Mouse (Mus musculus): Measurements from ENCODE around the gene Cryba2. TPM values are rescaled to one million over a fixed set of nuclear protein-coding genes. Genes with fewer than 3 reads are reported as not detected.
A peak's percentile ranks its signal among the peaks of the same experiment; 100 is the strongest.

Gene Cryba2
- polyA plus RNA-seq (2014; fragmentation: Nextera tagmentation; extraction: Ambion mirVana): not detected in 2 replicates

GRCm38 (mm10) chr1:74893134-74893855 is at the start of gene Cryba2:
Gene Cryba2 (minus strand): TSS chr1:74893143.
- no peaks in the 10 kb centered on the region for H3K4me1 ChIP-seq (ENCODE audit: control insufficient read depth, insufficient read depth, low read length)
- no peak within 1 kb of the TSS for H3K27ac ChIP-seq (replicated peaks; ENCODE audit: low read depth, low read length)
- no peaks in the 10 kb centered on the region for H3K9me3 ChIP-seq (ENCODE audit: control insufficient read depth, low read length)
- ATAC-seq (ENCODE audit: low read depth) (no peak), DNase-seq (ENCODE audit: low spot score) (peak; percentile 55)
- H3K9ac ChIP-seq (ENCODE audit: low read depth, low read length): no peak within 1 kb of the TSS
- H3K4me2 ChIP-seq (ENCODE audit: low read depth, low read length): peak within 1 kb of the TSS; percentile 23; the same call in 1 of the 2 replicates
- 4% methylated on average over 25 of the region's 25 CpGs for WGBS
- H3K27me3 ChIP-seq (replicated peaks; ENCODE audit: control insufficient read depth, insufficient read depth, low read length): peaks cover 95% of the 10 kb centered on the region
- H3K4me3 ChIP-seq (ENCODE audit: low read depth, low read length): no peak within 1 kb of the TSS
- H3K36me3 ChIP-seq (ENCODE audit: control insufficient read depth, insufficient read depth, low read length): no peaks in the 10 kb centered on the region

DNA sequence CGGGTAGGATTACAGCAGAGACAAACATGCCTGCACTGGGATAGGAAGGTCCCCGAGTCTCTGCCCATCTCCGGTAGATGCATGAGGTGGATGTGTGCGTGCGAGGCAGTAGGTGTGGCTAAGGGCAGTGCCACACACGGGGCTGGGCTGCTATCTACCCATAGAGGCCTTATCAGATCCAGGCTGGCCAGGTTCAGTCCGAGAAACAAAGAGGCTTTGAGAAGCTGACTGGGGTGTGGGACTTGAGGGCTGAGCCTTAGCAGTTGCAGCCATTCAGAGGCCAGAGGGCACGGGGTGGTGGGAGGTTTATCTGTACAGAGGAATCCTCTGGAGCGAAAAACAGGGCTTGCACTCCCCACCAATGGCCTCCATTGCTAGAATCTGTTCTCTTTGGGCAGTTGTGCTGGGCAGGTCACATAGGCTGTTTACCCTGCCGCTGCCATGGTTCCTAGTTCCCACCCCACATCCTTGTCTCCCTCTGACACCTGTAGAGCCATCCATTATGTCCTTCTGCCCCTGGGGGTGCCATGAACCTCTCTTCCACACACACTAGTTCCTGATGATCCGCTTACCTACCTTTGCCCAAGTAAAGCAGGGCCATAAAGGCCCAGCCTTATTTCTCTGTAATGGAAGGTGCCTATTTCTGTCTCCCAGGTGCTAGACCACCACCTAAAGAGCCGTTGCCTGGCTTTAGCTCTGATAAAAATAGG is 48.9 kb upstream of the Cryba2 start:
- DNase-seq (ENCODE audit: low spot score) (no peak), ATAC-seq (ENCODE audit: low read depth) (no peak)
- no peak overlapping the region for H3K27ac ChIP-seq (replicated peaks; ENCODE audit: low read depth, low read length)
- H3K9me3 ChIP-seq (ENCODE audit: control insufficient read depth, low read length): no peaks in the 10 kb centered on the region
- 43% methylated on average over 12 of the region's 12 CpGs for WGBS
- H3K4me1 ChIP-seq (ENCODE audit: control insufficient read depth, insufficient read depth, low read length): no peaks in the 10 kb centered on the region
- no peak overlapping the region for H3K4me3 ChIP-seq (ENCODE audit: low read depth, low read length)
- no peaks in the 10 kb centered on the region for H3K36me3 ChIP-seq (ENCODE audit: control insufficient read depth, insufficient read depth, low read length)
- H3K27me3 ChIP-seq (replicated peaks; ENCODE audit: control insufficient read depth, insufficient read depth, low read length): peaks cover 40% of the 10 kb centered on the region
- H3K9ac ChIP-seq (ENCODE audit: low read depth, low read length): no peak overlapping the region
- H3K4me2 ChIP-seq (ENCODE audit: low read depth, low read length): no peak overlapping the region

GRCm38 (mm10) chr1:74939762-74940161 is 46.8 kb upstream of the Cryba2 start:
- Histone ChIP-seq H3K9ac (ENCODE audit: low read depth, low read length) (no peak overlapping the region), H3K9me3 (ENCODE audit: control insufficient read depth, low read length) (no peaks in the 10 kb centered on the region), H3K27me3 (replicated peaks; ENCODE audit: control insufficient read depth, insufficient read depth, low read length) (peaks cover 36% of the 10 kb centered on the region), H3K4me3 (ENCODE audit: low read depth, low read length) (no peak overlapping the region), H3K36me3 (ENCODE audit: control insufficient read depth, insufficient read depth, low read length) (no peaks in the 10 kb centered on the region), H3K4me2 (ENCODE audit: low read depth, low read length) (no peak overlapping the region), H3K4me1 (ENCODE audit: control insufficient read depth, insufficient read depth, low read length) (no peaks in the 10 kb centered on the region), H3K27ac (replicated peaks; ENCODE audit: low read depth, low read length) (no peak overlapping the region)
- DNase-seq (ENCODE audit: low spot score) (no peak), ATAC-seq (ENCODE audit: low read depth) (no peak)
- WGBS: 8% methylated on average over 3 of the region's 3 CpGs

GRCm38 (mm10) chr1:74936221-74936830 is 43.4 kb upstream of the Cryba2 start:
- H3K9me3 ChIP-seq (ENCODE audit: control insufficient read depth, low read length): no peaks in the 10 kb centered on the region
- no peaks in the 10 kb centered on the region for H3K4me1 ChIP-seq (ENCODE audit: control insufficient read depth, insufficient read depth, low read length)
- DNase-seq (ENCODE audit: low spot score): no peak
- ATAC-seq (ENCODE audit: low read depth): no peak
- H3K4me3 ChIP-seq (ENCODE audit: low read depth, low read length): no peak overlapping the region
- H3K27me3 ChIP-seq (replicated peaks; ENCODE audit: control insufficient read depth, insufficient read depth, low read length): peaks cover 39% of the 10 kb centered on the region
- no peak overlapping the region for H3K9ac ChIP-seq (ENCODE audit: low read depth, low read length)
- no peak overlapping the region for H3K27ac ChIP-seq (replicated peaks; ENCODE audit: low read depth, low read length)
- no peaks in the 10 kb centered on the region for H3K36me3 ChIP-seq (ENCODE audit: control insufficient read depth, insufficient read depth, low read length)
- no peak overlapping the region for H3K4me2 ChIP-seq (ENCODE audit: low read depth, low read length)
- 43% methylated on average over 12 of the region's 12 CpGs for WGBS

DNA sequence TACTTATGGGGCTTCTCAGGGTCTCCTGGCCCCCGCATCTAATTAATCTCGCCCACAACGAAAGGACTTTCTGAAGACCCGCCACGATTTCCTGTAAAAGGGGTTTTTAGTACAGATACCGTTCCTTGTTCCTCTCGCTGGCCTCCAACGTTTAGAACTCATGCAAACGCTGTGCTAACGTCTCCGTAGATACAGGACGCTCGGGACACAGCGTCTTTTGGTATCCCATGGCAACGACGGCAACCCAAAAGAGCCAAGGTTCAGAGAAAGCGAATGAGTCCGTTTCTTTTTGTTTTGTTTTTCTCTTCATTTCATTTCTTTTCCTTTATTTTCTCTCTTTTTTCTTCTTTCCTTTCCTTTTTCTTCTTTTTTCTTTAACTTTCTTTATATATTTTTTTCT is 42.5 kb upstream of the Cryba2 start, which contains the start of gene Cfap65:
Gene Cfap65, minus strand, starts transcription at position 198 of the 400 bp plus-strand sequence.
- ATAC-seq (ENCODE audit: low read depth) (no peak), DNase-seq (ENCODE audit: low spot score) (peak; percentile 54)
- Histone ChIP-seq H3K4me1 (ENCODE audit: control insufficient read depth, insufficient read depth, low read length) (no peaks in the 10 kb centered on the region), H3K36me3 (ENCODE audit: control insufficient read depth, insufficient read depth, low read length) (no peaks in the 10 kb centered on the region), H3K4me2 (ENCODE audit: low read depth, low read length) (peak within 1 kb of the TSS; percentile 45), H3K27ac (replicated peaks; ENCODE audit: low read depth, low read length) (no peak within 1 kb of the TSS), H3K4me3 (ENCODE audit: low read depth, low read length) (peak within 1 kb of the TSS; percentile 18; the same call in 1 of the 2 replicates), H3K9me3 (ENCODE audit: control insufficient read depth, low read length) (no peaks in the 10 kb centered on the region), H3K27me3 (replicated peaks; ENCODE audit: control insufficient read depth, insufficient read depth, low read length) (peaks cover 33% of the 10 kb centered on the region), H3K9ac (ENCODE audit: low read depth, low read length) (no peak within 1 kb of the TSS)
- under 1% methylated on average over 18 of the region's 18 CpGs for WGBS

GRCm38 (mm10) chr1:74927621-74928296 is 34.8 kb upstream of the Cryba2 start:
- H3K4me1 ChIP-seq (ENCODE audit: control insufficient read depth, insufficient read depth, low read length): no peaks in the 10 kb centered on the region
- whole genome bisulfite sequencing: 83% methylated on average over 9 of the region's 9 CpGs
- no peak overlapping the region for H3K4me2 ChIP-seq (ENCODE audit: low read depth, low read length)
- H3K4me3 ChIP-seq (ENCODE audit: low read depth, low read length): no peak overlapping the region
- no peak for ATAC-seq (ENCODE audit: low read depth)
- no peak overlapping the region for H3K27ac ChIP-seq (replicated peaks; ENCODE audit: low read depth, low read length)
- no peaks in the 10 kb centered on the region for H3K9me3 ChIP-seq (ENCODE audit: control insufficient read depth, low read length)
- no peaks in the 10 kb centered on the region for H3K36me3 ChIP-seq (ENCODE audit: control insufficient read depth, insufficient read depth, low read length)
- no peak for DNase-seq (ENCODE audit: low spot score)
- H3K27me3 ChIP-seq (replicated peaks; ENCODE audit: control insufficient read depth, insufficient read depth, low read length): peaks cover 19% of the 10 kb centered on the region
- no peak overlapping the region for H3K9ac ChIP-seq (ENCODE audit: low read depth, low read length)

- Histone ChIP-seq H3K9ac (ENCODE audit: low read depth, low read length) (no peak overlapping the region), H3K4me2 (ENCODE audit: low read depth, low read length) (no peak overlapping the region), H3K27me3 (replicated peaks; ENCODE audit: control insufficient read depth, insufficient read depth, low read length) (peaks cover 15% of the 10 kb centered on the region), H3K4me3 (ENCODE audit: low read depth, low read length) (no peak overlapping the region), H3K9me3 (ENCODE audit: control insufficient read depth, low read length) (no peaks in the 10 kb centered on the region), H3K27ac (replicated peaks; ENCODE audit: low read depth, low read length) (no peak overlapping the region), H3K36me3 (ENCODE audit: control insufficient read depth, insufficient read depth, low read length) (no peaks in the 10 kb centered on the region), H3K4me1 (ENCODE audit: control insufficient read depth, insufficient read depth, low read length) (no peaks in the 10 kb centered on the region)
- no peak for DNase-seq (ENCODE audit: low spot score)
- 32% methylated on average over 6 of the region's 6 CpGs for WGBS
- ATAC-seq (ENCODE audit: low read depth): no peak
Measured at GRCm38 (mm10) chr1:74926721-74927120, 33.8 kb upstream of the Cryba2 start.

DNA sequence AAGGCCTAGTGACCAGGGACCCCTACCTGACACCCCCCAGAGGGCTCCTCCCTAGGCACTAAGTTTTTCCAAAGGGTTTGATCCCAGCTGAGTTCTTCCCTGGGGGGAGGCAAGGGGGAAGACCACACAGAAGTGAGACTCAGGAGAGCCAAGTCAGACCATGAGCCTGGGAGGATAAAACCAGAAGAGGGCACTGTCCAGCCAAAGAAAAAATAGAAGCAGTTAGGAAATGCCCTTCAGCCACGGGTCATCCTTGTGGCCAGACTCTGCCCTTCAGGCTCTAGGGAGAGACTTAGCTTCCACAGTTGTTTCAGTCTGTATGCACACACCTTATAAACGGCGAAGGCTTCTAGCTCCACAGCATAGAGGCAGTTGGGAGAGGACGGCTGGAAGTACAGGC is 31.5 kb upstream of the Cryba2 start:
- no peak for DNase-seq (ENCODE audit: low spot score)
- no peak overlapping the region for H3K4me3 ChIP-seq (ENCODE audit: low read depth, low read length)
- no peak for ATAC-seq (ENCODE audit: low read depth)
- WGBS: 47% methylated on average over 4 of the region's 4 CpGs
- 0 out of 2 replicates have a peak, but pooled peaks cover 9% of the 10 kb centered on the region for H3K27me3 ChIP-seq (replicated peaks; ENCODE audit: control insufficient read depth, insufficient read depth, low read length)
- H3K4me2 ChIP-seq (ENCODE audit: low read depth, low read length): no peak overlapping the region
- H3K9ac ChIP-seq (ENCODE audit: low read depth, low read length): no peak overlapping the region
- H3K27ac ChIP-seq (replicated peaks; ENCODE audit: low read depth, low read length): no peak overlapping the region
- no peaks in the 10 kb centered on the region for H3K36me3 ChIP-seq (ENCODE audit: control insufficient read depth, insufficient read depth, low read length)
- H3K9me3 ChIP-seq (ENCODE audit: control insufficient read depth, low read length): no peaks in the 10 kb centered on the region
- no peaks in the 10 kb centered on the region for H3K4me1 ChIP-seq (ENCODE audit: control insufficient read depth, insufficient read depth, low read length)
